Mouse (Mus musculus): ENCODE data around the gene Arid3b.

GRCm38 (mm10) chr9:57856456-57856855 is 19.9 kb upstream of the Arid3b start:
- TF ChIP-seq POLR2A (IDR thresholded peaks at IDR 0.05; ENCODE audit: control insufficient read depth, extremely low read depth, insufficient read depth, low read length, poor library complexity) = no peak
- no peak for TF ChIP-seq CTCF (IDR thresholded peaks at IDR 0.05; ENCODE audit: borderline replicate concordance, control insufficient read depth, extremely low read depth, insufficient read depth, low read length, poor library complexity)
